Mouse (Mus musculus): Measurements from ENCODE around the gene Klrd1.

GRCm38 (mm10) chr6:129577605-129578004 is 14.0 kb upstream of the Klrd1 start, which contains the start of gene Klre1:
- TF ChIP-seq CTCF (IDR thresholded peaks at IDR 0.05; ENCODE audit: low read depth), result no peak
- TF ChIP-seq EP300 (optimal IDR thresholded peaks at IDR 0.05), result no peak
